Mouse (Mus musculus) cortical plate, adult 2 months (tissue): ENCODE results near the gene Jun. TPM values are rescaled to one million over a fixed set of nuclear protein-coding genes. Genes with fewer than 3 reads are reported as not detected.
A peak's percentile ranks its signal among the peaks of the same experiment; 100 is the strongest.

ENCODE experiments used
- H3K27ac ChIP-seq: fragments of 200-500 bp; 2 replicates; pipeline ENCODE4 v1.5.1; 2012; ENCODE audit warnings: low read length, control low read depth, inconsistent platforms; ENCODE audit not compliant: insufficient read depth
- H3K4me1 ChIP-seq: fragments of 200-500 bp; 2 replicates; pipeline ENCODE4 v1.6.1; 2011; ENCODE audit warnings: low read length; ENCODE audit not compliant: control insufficient read depth, insufficient read depth
- H3K4me3 ChIP-seq: fragments of 200-500 bp; 2 replicates; pipeline ENCODE4 v1.5.1; 2011; ENCODE audit warnings: mild to moderate bottlenecking, low read length, control low read depth; ENCODE audit not compliant: insufficient read depth
- CTCF ChIP-seq: fragments of 200-500 bp; IDR thresholded peaks from 2 replicates; pipeline ENCODE4 v1.5.1; 2011; ENCODE audit warnings: mild to moderate bottlenecking, control low read depth, low read length; ENCODE audit not compliant: insufficient read depth; ENCODE audit errors: extremely low read depth
- POLR2A ChIP-seq: fragments of 200-500 bp; IDR thresholded peaks from 2 replicates; pipeline ENCODE4 v1.6.1; 2011; ENCODE audit warnings: mild to moderate bottlenecking, low read length, control low read depth; ENCODE audit not compliant: insufficient read depth; ENCODE audit errors: extremely low read depth
- polyA plus RNA-seq: library from polyadenylated mRNA; depleted of rRNA; stranded (reverse); fragments of >200 nt; gene quantifications from 2 replicates; pipeline ENCODE4 v1.2.3, GENCODE M21; 2012; rRNA removed

Jun gene
- polyA plus RNA-seq, 1 experiment, result 32.5 TPM

- H3K4me1 ChIP-seq, result no peaks in the 10 kb centered on the region
- TF ChIP-seq POLR2A (no peak), CTCF (no peak)
- H3K4me3 ChIP-seq, result no peak overlapping the region
Observed at GRCm38 (mm10) chr4:95018221-95018620, 33.8 kb downstream of the Jun start.

GRCm38 (mm10) chr4:95012706-95013105 is 39.3 kb downstream of the Jun start:
- no peak overlapping the region for H3K4me3 ChIP-seq
- H3K27ac ChIP-seq, result no peak overlapping the region
- no peaks in the 10 kb centered on the region for H3K4me1 ChIP-seq
- TF ChIP-seq POLR2A (no peak), CTCF (no peak)

More at GRCm38 (mm10) chr4:95018221-95018620, 33.8 kb downstream of the Jun start:
- H3K27ac ChIP-seq, result no peak overlapping the region

- no peak overlapping the region for H3K27ac ChIP-seq
- TF ChIP-seq POLR2A, result no peak
- TF ChIP-seq CTCF, result no peak
Observed at GRCm38 (mm10) chr4:95012256-95012655, 39.8 kb downstream of the Jun start.

GRCm38 (mm10) chr4:95008175-95009057 is 43.6 kb downstream of the Jun start:
- Histone ChIP-seq H3K4me3 (no peak overlapping the region), H3K27ac (no peak overlapping the region), H3K4me1 (no peaks in the 10 kb centered on the region)
- TF ChIP-seq POLR2A (no peak), CTCF (peak; percentile 97)

More at GRCm38 (mm10) chr4:95012256-95012655, 39.8 kb downstream of the Jun start:
- Histone ChIP-seq H3K4me1 (no peaks in the 10 kb centered on the region), H3K4me3 (no peak overlapping the region)

- no peak for TF ChIP-seq CTCF
- no peak for TF ChIP-seq POLR2A
- Histone ChIP-seq H3K27ac (no peak overlapping the region), H3K4me3 (no peak overlapping the region)
Observed at GRCm38 (mm10) chr4:95007759-95008158, 44.3 kb downstream of the Jun start.

GRCm38 (mm10) chr4:95005251-95005830 is 46.7 kb downstream of the Jun start:
- no peak overlapping the region for H3K27ac ChIP-seq
- H3K4me1 ChIP-seq, result peaks cover 2% of the 10 kb centered on the region; the same call in 1 of the 2 replicates
- TF ChIP-seq POLR2A, result no peak
- no peak for TF ChIP-seq CTCF
- H3K4me3 ChIP-seq, result no peak overlapping the region

More at GRCm38 (mm10) chr4:95007759-95008158, 44.3 kb downstream of the Jun start:
- no peaks in the 10 kb centered on the region for H3K4me1 ChIP-seq

GRCm38 (mm10) chr4:95001043-95001775 is 50.8 kb downstream of the Jun start:
- H3K4me1 ChIP-seq, result peaks cover 4% of the 10 kb centered on the region
- no peak overlapping the region for H3K4me3 ChIP-seq
- no peak overlapping the region for H3K27ac ChIP-seq
- TF ChIP-seq POLR2A, result no peak
- no peak for TF ChIP-seq CTCF

GRCm38 (mm10) chr4:95000147-95000546 is 51.9 kb downstream of the Jun start:
- peaks cover 6% of the 10 kb centered on the region for H3K4me1 ChIP-seq

GRCm38 (mm10) chr4:94999249-94999648 is 52.8 kb downstream of the Jun start:
- Histone ChIP-seq H3K4me1 (peaks cover 6% of the 10 kb centered on the region), H3K27ac (no peak overlapping the region), H3K4me3 (no peak overlapping the region)
- TF ChIP-seq CTCF (peak; percentile 37), POLR2A (no peak)

More at GRCm38 (mm10) chr4:95000147-95000546, 51.9 kb downstream of the Jun start:
- TF ChIP-seq POLR2A (no peak), CTCF (no peak)
- Histone ChIP-seq H3K27ac (no peak overlapping the region), H3K4me3 (no peak overlapping the region)

Other genes starting within 250 kb of the Jun start
- 2.1 and 3.1 TPM in 2 replicates for gene Eqtn, start 123.4 kb downstream of the Jun start, polyA plus RNA-seq
- 17.8 and 17.9 TPM in 2 replicates for gene Mysm1, start 73.1 kb downstream of the Jun start, polyA plus RNA-seq